ENCODE assay signal across 8 mouse cellular contexts in genomic region chr2:127207547-127208451, GRCm38 (mm10). TPM values are rescaled to one million over a fixed set of nuclear protein-coding genes. Genes with fewer than 3 reads are reported as not detected.
A peak's percentile ranks its signal among the peaks of the same experiment; 100 is the strongest.
DNase-seq lines count a peak whose midpoint lies in the region; ATAC-seq lines count a peak whose summit lies in the region.

Gene 1810024B03Rik, minus strand, starts transcription at chr2:127208280.
Gene Snrnp200, plus strand, starts transcription at chr2:127208386.

- peak within 1 kb of the TSS; percentile 70 for H3K4me3 ChIP-seq in forebrain, embryonic 14.5 days (ENCODE audit: low read depth, low read length)
- peak within 1 kb of the TSS; percentile 95 for H3K4me3 ChIP-seq in neural tube, embryonic 15.5 days (replicated peaks)

- peak within 1 kb of the TSS; percentile 67 for H3K4me2 ChIP-seq in forebrain, embryonic 14.5 days (ENCODE audit: low read length)
- H3K4me2 ChIP-seq in neural tube, embryonic 15.5 days: peak within 1 kb of the TSS; percentile 85

- ATAC-seq in forebrain, embryonic 14.5 days: peak; percentile 99
- peak; percentile 98 for ATAC-seq in neural tube, embryonic 15.5 days (ENCODE audit: low FRiP score)

- WGBS in forebrain, embryonic 14.5 days: 12% methylated on average over 36 of the region's 36 CpGs
- 12% methylated on average over 36 of the region's 36 CpGs for WGBS in neural tube, embryonic 15.5 days

- peaks cover 30% of the 10 kb centered on the region for H3K36me3 ChIP-seq in forebrain, embryonic 14.5 days (ENCODE audit: control insufficient read depth, insufficient read depth, low read length)
- H3K36me3 ChIP-seq in neural tube, embryonic 15.5 days: peaks cover 25% of the 10 kb centered on the region

- H3K27me3 ChIP-seq in forebrain, embryonic 14.5 days (replicated peaks; ENCODE audit: control insufficient read depth, insufficient read depth, low read length): no peaks in the 10 kb centered on the region
- H3K27me3 ChIP-seq in neural tube, embryonic 15.5 days (replicated peaks): no peaks in the 10 kb centered on the region

- H3K9me3 ChIP-seq in forebrain, embryonic 14.5 days (replicated peaks; ENCODE audit: control insufficient read depth, low read length): no peaks in the 10 kb centered on the region
- H3K9me3 ChIP-seq in neural tube, embryonic 15.5 days (replicated peaks): no peaks in the 10 kb centered on the region

- H3K27ac ChIP-seq in forebrain, embryonic 14.5 days (ENCODE audit: low read depth, low read length): peak within 1 kb of the TSS; percentile 67; the same call in 1 of the 2 replicates
- peak within 1 kb of the TSS; percentile 84 for H3K27ac ChIP-seq in neural tube, embryonic 15.5 days (replicated peaks)

- peak within 1 kb of the TSS; percentile 77 for H3K9ac ChIP-seq in forebrain, embryonic 14.5 days (ENCODE audit: low read length)
- H3K9ac ChIP-seq in neural tube, embryonic 15.5 days (replicated peaks): peak within 1 kb of the TSS; percentile 77

- intact Hi-C loops in heart, postnatal 14 days (cut with DNase I): loop anchor here (10.0 kb wide), 2 partner anchors 113 to 193 kb away; no protein-coding TSS in a partner anchor

- peak; percentile 99 for DNase-seq in ES-CJ7 (ENCODE audit: low read depth, low spot score)
- peak; percentile 95 for DNase-seq in cerebellum, adult 11 months
- peak; percentile 99 for DNase-seq in forebrain, embryonic 14.5 days (ENCODE audit: low spot score)
- DNase-seq in heart, postnatal 14 days: peak; percentile 89 to 93
- peak; percentile 95 for DNase-seq in layer of hippocampus, adult 11-12 months (ENCODE audit: low spot score)
- DNase-seq in lung, adult 18-20 months: peak; percentile 95 to 96
- DNase-seq in testis, postnatal 14 days (ENCODE audit: low spot score): peak; percentile 96

- H3K4me1 ChIP-seq in forebrain, embryonic 14.5 days (ENCODE audit: control insufficient read depth, insufficient read depth, low read length): peaks cover 7% of the 10 kb centered on the region
- H3K4me1 ChIP-seq in neural tube, embryonic 15.5 days: peaks cover 16% of the 10 kb centered on the region

RNA-seq across cellular contexts. Expression of gene 1810024B03Rik, which starts in this region (rescaled TPM):
- polyA plus RNA-seq in forebrain, embryonic 14.5 days (2014; fragmentation: Nextera tagmentation; extraction: Ambion mirVana): 1.5 and 1.9 TPM in 2 replicates
- under 1 TPM; 0.56 to 0.60 TPM for total RNA-seq in heart, postnatal 14 days (2021)
- 0.64 and 0.92 TPM in 2 replicates for polyA plus RNA-seq in neural tube, embryonic 15.5 days (2015; fragmentation: Nextera tagmentation; extraction: Ambion mirVana)

RNA-seq across cellular contexts. Expression of gene Snrnp200, which starts in this region (rescaled TPM):
- polyA plus RNA-seq in forebrain, embryonic 14.5 days (2014; fragmentation: Nextera tagmentation; extraction: Ambion mirVana): 68.1 and 68.4 TPM in 2 replicates
- 10 to 100 TPM; 57.3 to 57.6 TPM for total RNA-seq in heart, postnatal 14 days (2021)
- polyA plus RNA-seq in neural tube, embryonic 15.5 days (2015; fragmentation: Nextera tagmentation; extraction: Ambion mirVana): 40.0 and 45.6 TPM in 2 replicates

Comparison
In these comparisons a context has a peak if more than half of its experiments do, and no peak if none do; other contexts are left out.
1. Peak in every context shown above with its lines: DNase-seq, ATAC-seq, H3K4me3 ChIP-seq and H3K27ac ChIP-seq.